Comparison of ENCODE assay signal across 9 mouse cellular contexts in genomic region chr1:183442015-183442774, GRCm38 (mm10). TPM values are rescaled to one million over a fixed set of nuclear protein-coding genes. Genes with fewer than 3 reads are reported as not detected.
DNase-seq lines count a peak whose midpoint lies in the region; ATAC-seq and TF ChIP-seq lines count a peak whose summit lies in the region.
"Had no signal": no experiment of that assay in that cellular context is flagged by ENCODE, and none has a peak within 500 bp of the region (broad histone marks: within the 10 kb centered on the region; RNA-seq: fewer than 3 reads in every experiment).

No protein-coding gene starts in this region.

- ATAC-seq in forebrain, embryonic 12.5 days (ENCODE audit: low FRiP score) = peak; percentile 61; the same call in 1 of the 2 replicates
- peak; percentile 66 for ATAC-seq in heart, embryonic 16.5 days (replicated peaks; ENCODE audit: extremely low read depth, insufficient read depth, low FRiP score)
- ATAC-seq in lung, embryonic 14.5 days (ENCODE audit: insufficient read depth) = peak; percentile 62; the same call in 1 of the 2 replicates

- H3K9ac ChIP-seq in forebrain, embryonic 12.5 days = no peak overlapping the region
- H3K9ac ChIP-seq in heart, embryonic 16.5 days (ENCODE audit: low read length) = no peak overlapping the region
- no peak overlapping the region for H3K9ac ChIP-seq in lung, embryonic 14.5 days

- WGBS in forebrain, embryonic 12.5 days = 29% methylated on average over 19 of the region's 19 CpGs
- 20% methylated on average over 19 of the region's 19 CpGs for WGBS in heart, embryonic 16.5 days
- 21% methylated on average over 19 of the region's 19 CpGs for WGBS in large intestine, adult 2 months
- WGBS in lung, embryonic 14.5 days = 22% methylated on average over 19 of the region's 19 CpGs

- H3K4me1 ChIP-seq in E14TG2a.4 (replicated peaks; ENCODE audit: low read depth, low read length) = peaks cover 15% of the 10 kb centered on the region
- H3K4me1 ChIP-seq in forebrain, embryonic 12.5 days = no peaks in the 10 kb centered on the region
- peaks cover 10% of the 10 kb centered on the region for H3K4me1 ChIP-seq in heart, embryonic 16.5 days (ENCODE audit: control insufficient read depth, insufficient read depth, low read length)
- H3K4me1 ChIP-seq in lung, embryonic 14.5 days (ENCODE audit: insufficient read depth) = no peaks in the 10 kb centered on the region

- peak; percentile 78 for TF ChIP-seq CTCF in E14TG2a.4 (conservative IDR thresholded peaks at IDR 0.05; ENCODE audit: low read length)
- peak; percentile 94 for TF ChIP-seq CTCF in lung, embryonic 14.5 days (IDR thresholded peaks at IDR 0.05; ENCODE audit: low read depth)

- H3K36me3 ChIP-seq in E14TG2a.4 (ENCODE audit: insufficient read depth, low read length) = no peaks in the 10 kb centered on the region
- H3K36me3 ChIP-seq in forebrain, embryonic 12.5 days (replicated peaks) = no peaks in the 10 kb centered on the region
- no peaks in the 10 kb centered on the region for H3K36me3 ChIP-seq in heart, embryonic 16.5 days (ENCODE audit: control insufficient read depth, insufficient read depth)
- no peaks in the 10 kb centered on the region for H3K36me3 ChIP-seq in lung, embryonic 14.5 days (ENCODE audit: insufficient read depth)

- no peak overlapping the region for H3K4me2 ChIP-seq in forebrain, embryonic 12.5 days
- peak overlapping the region; percentile 47 for H3K4me2 ChIP-seq in heart, embryonic 16.5 days (ENCODE audit: low read depth, low read length)
- no peak overlapping the region for H3K4me2 ChIP-seq in lung, embryonic 14.5 days

- H3K4me3 ChIP-seq in E14TG2a.4 (replicated peaks; ENCODE audit: low read length) = no peak overlapping the region
- no peak overlapping the region for H3K4me3 ChIP-seq in forebrain, embryonic 12.5 days (replicated peaks)
- no peak overlapping the region for H3K4me3 ChIP-seq in heart, embryonic 16.5 days (ENCODE audit: low read length)
- H3K4me3 ChIP-seq in lung, embryonic 14.5 days (ENCODE audit: low read depth, low read length) = no peak overlapping the region

- no peak overlapping the region for H3K27ac ChIP-seq in forebrain, embryonic 12.5 days
- H3K27ac ChIP-seq in heart, embryonic 16.5 days (ENCODE audit: low read length) = no peak overlapping the region
- no peak overlapping the region for H3K27ac ChIP-seq in lung, embryonic 14.5 days (ENCODE audit: low read depth)

- DNase-seq in brain, embryonic 18.5 days (ENCODE audit: low read depth, low spot score) = peak; percentile 78
- DNase-seq in large intestine, adult 2 months (ENCODE audit: low read depth, low spot score) = peak; percentile 83
- DNase-seq in lung, embryonic 14.5 days = peak; percentile 97
- DNase-seq in ovary, adult 18-20 months (ENCODE audit: low spot score) = peak; percentile 37
- peak; percentile 27 to 39 for DNase-seq in thymus, adult 18-20 months

- H3K9me3 ChIP-seq in E14TG2a.4 (ENCODE audit: low read length) = peaks cover 6% of the 10 kb centered on the region
- H3K9me3 ChIP-seq in forebrain, embryonic 12.5 days = no peaks in the 10 kb centered on the region
- H3K9me3 ChIP-seq in heart, embryonic 16.5 days (replicated peaks; ENCODE audit: control insufficient read depth, low read length) = 0 out of 2 replicates have a peak, but pooled peaks cover 3% of the 10 kb centered on the region
- no peaks in the 10 kb centered on the region for H3K9me3 ChIP-seq in lung, embryonic 14.5 days (ENCODE audit: low read depth, low read length)

- H3K27me3 ChIP-seq in E14TG2a.4 (ENCODE audit: insufficient read depth, low read length) = peaks cover 13% of the 10 kb centered on the region
- H3K27me3 ChIP-seq in forebrain, embryonic 12.5 days = no peaks in the 10 kb centered on the region
- no peaks in the 10 kb centered on the region for H3K27me3 ChIP-seq in heart, embryonic 16.5 days (ENCODE audit: control insufficient read depth, insufficient read depth, low read length)
- no peaks in the 10 kb centered on the region for H3K27me3 ChIP-seq in lung, embryonic 14.5 days (ENCODE audit: insufficient read depth, low read length)

RNA-seq across cellular contexts. Expression of gene Hhipl2, which starts 24.2 kb away (rescaled TPM):
- 0.19 and 0.28 TPM in 2 replicates for polyA plus RNA-seq in forebrain, embryonic 12.5 days (2016; fragmentation: Nextera tagmentation; extraction: Ambion mirVana)
- polyA plus RNA-seq in heart, embryonic 16.5 days (2015; fragmentation: Nextera tagmentation; extraction: Ambion mirVana) = 0.55 TPM in 1 of 2 replicates, not detected in the other
- polyA plus RNA-seq in large intestine, adult 2 months (2012; rRNA removed) = 0.10 and 0.14 TPM in 2 replicates
- 0.14 TPM in 1 of 2 replicates, not detected in the other for polyA plus RNA-seq in lung, embryonic 14.5 days (2014; fragmentation: Nextera tagmentation; extraction: Ambion mirVana)
- polyA plus RNA-seq: liver, embryonic 16.5 days had no signal

RNA-seq across cellular contexts. Expression of gene Taf1a, which starts 53.4 kb away (rescaled TPM):
- 18.0 and 20.4 TPM in 2 replicates for polyA plus RNA-seq in forebrain, embryonic 12.5 days (2016; fragmentation: Nextera tagmentation; extraction: Ambion mirVana)
- polyA plus RNA-seq in heart, embryonic 16.5 days (2015; fragmentation: Nextera tagmentation; extraction: Ambion mirVana) = 13.3 and 15.0 TPM in 2 replicates
- 4.5 and 5.2 TPM in 2 replicates for polyA plus RNA-seq in large intestine, adult 2 months (2012; rRNA removed)
- 20.5 and 21.6 TPM in 2 replicates for polyA plus RNA-seq in lung, embryonic 14.5 days (2014; fragmentation: Nextera tagmentation; extraction: Ambion mirVana)

Comparison
In these comparisons a context has a peak if more than half of its experiments do, and no peak if none do; other contexts are left out.
1. DNase-seq: peak in every context shown above with its lines; median percentile 97 in lung, embryonic 14.5 days; 83 in large intestine, adult 2 months; 78 in brain, embryonic 18.5 days; 37 in ovary, adult 18-20 months; 33 in thymus, adult 18-20 months.